Mouse (Mus musculus) neural tube, embryonic 13.5 days (tissue): Measurements from ENCODE around the gene Rdm1. TPM values are rescaled to one million over a fixed set of nuclear protein-coding genes. Genes with fewer than 3 reads are reported as not detected.
A peak's percentile ranks its signal among the peaks of the same experiment; 100 is the strongest.
"Not testable (repeated sequence)": the region's sequence is repeated elsewhere in the genome, so short reads cannot be mapped to it uniquely, and the experiment has no call there.

Experiments
- ATAC-seq: fragments of 200-750 bp; cut with Nextera tagmentation; 2 replicates; pipeline ENCODE4 v1.8.0; 2017; ENCODE audit warnings: low read depth, mild to moderate bottlenecking, moderate TSS enrichment, moderate library complexity
- H3K27ac ChIP-seq: fragments of 300-500 bp; sonication (generic); replicated peaks from 2 replicates; pipeline ENCODE4 v1.5.1; 2015; ENCODE audit warnings: moderate library complexity, mild to moderate bottlenecking, inconsistent platforms
- H3K27me3 ChIP-seq: fragments of 300-500 bp; sonication (generic); 2 replicates; pipeline ENCODE4 v1.6.1; 2015; ENCODE audit warnings: mild to moderate bottlenecking, inconsistent platforms
- H3K36me3 ChIP-seq: fragments of 300-500 bp; sonication (generic); 2 replicates; pipeline ENCODE4 v1.6.1; 2015; ENCODE audit warnings: mild to moderate bottlenecking, inconsistent platforms
- H3K4me1 ChIP-seq: fragments of 300-500 bp; sonication (generic); replicated peaks from 2 replicates; pipeline ENCODE4 v1.6.1; 2015; ENCODE audit warnings: inconsistent platforms
- H3K4me2 ChIP-seq: fragments of 300-500 bp; sonication (generic); 2 replicates; pipeline ENCODE4 v1.6.1; 2015; ENCODE audit warnings: inconsistent platforms, mild to moderate bottlenecking, moderate library complexity
- H3K4me3 ChIP-seq: fragments of 300-500 bp; sonication (generic); 2 replicates; pipeline ENCODE4 v1.5.1; 2015; ENCODE audit warnings: mild to moderate bottlenecking, inconsistent platforms
- H3K9ac ChIP-seq: fragments of 300-500 bp; sonication (generic); 2 replicates; pipeline ENCODE4 v1.6.1; 2015; ENCODE audit warnings: moderate library complexity, mild to moderate bottlenecking, inconsistent platforms
- H3K9me3 ChIP-seq: fragments of 300-500 bp; sonication (generic); 2 replicates; pipeline ENCODE4 v1.6.1; 2016; ENCODE audit warnings: inconsistent platforms
- WGBS: fragments of 180-500 bp; shearing (Covaris S2); methylation state at CpG from one replicate; pipeline ENCODE4 v1.1.7; 2015; 5-methylcytosine and 5-hydroxymethylcytosine counted together
- polyA plus RNA-seq: library from polyadenylated mRNA; unstranded; fragments of >200 nt; fragmentation: Nextera tagmentation; extraction: Ambion mirVana; gene quantifications from 2 replicates; pipeline ENCODE4 v1.2.1, GENCODE M21; 2015

Rdm1 gene
- polyA plus RNA-seq, 1 experiment from 2014 or later: 16.4 TPM

DNA sequence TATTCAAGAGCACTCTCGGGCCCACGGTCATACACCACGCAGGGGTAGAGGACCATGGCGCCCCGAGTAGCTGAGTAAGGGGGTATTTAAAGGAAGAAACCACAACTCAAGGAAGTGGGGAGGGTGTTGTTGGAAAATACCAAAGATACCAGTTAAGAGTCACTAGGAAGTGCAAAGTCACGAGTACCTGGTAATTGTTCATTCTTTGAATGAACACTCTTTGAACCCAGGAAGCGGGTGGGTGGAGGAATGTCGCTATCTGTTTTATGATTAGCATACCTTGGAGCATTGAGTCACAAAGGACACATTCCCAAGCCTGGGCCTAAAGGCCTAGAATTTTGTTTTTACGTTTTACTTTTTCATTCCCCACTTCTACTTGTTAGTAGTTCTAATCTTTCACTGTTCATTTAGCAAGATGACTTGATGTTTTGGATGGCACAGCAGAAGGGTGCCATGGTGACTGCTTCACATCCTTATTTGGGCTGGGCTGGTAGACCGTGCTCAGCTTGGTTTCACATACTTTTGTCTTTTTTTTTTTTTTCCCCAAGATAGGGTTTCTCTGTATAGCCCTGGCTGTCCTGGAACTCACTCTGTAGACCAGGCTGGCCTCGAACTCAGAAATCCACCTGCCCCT lies 6.9 kb upstream of the Rdm1 start:
- H3K9me3 ChIP-seq, H3K27ac ChIP-seq, H3K36me3 ChIP-seq, H3K9ac ChIP-seq, H3K4me3 ChIP-seq, H3K4me2 ChIP-seq, H3K27me3 ChIP-seq, ATAC-seq: not testable (repeated sequence)
- peaks cover 17% of the 10 kb centered on the region for H3K4me1 ChIP-seq
- WGBS: 87% methylated on average over 11 of the region's 11 CpGs

- H3K36me3 ChIP-seq: no peaks in the 10 kb centered on the region
- 4% methylated on average over 8 of the region's 8 CpGs for WGBS
- peak overlapping the region; percentile 94 for H3K4me2 ChIP-seq
- peak overlapping the region; percentile 89 for H3K27ac ChIP-seq
- no peaks in the 10 kb centered on the region for H3K27me3 ChIP-seq
- H3K4me3 ChIP-seq: peak overlapping the region; percentile 37
- H3K4me1 ChIP-seq: peaks cover 19% of the 10 kb centered on the region
- peak; percentile 45 for ATAC-seq
- peak overlapping the region; percentile 69 for H3K9ac ChIP-seq
- no peaks in the 10 kb centered on the region for H3K9me3 ChIP-seq
Measured at GRCm38 (mm10) chr11:101626649-101626994, 373 bp upstream of the Rdm1 start.

- Histone ChIP-seq H3K9me3 (no peaks in the 10 kb centered on the region), H3K4me2 (peak overlapping the region; percentile 94), H3K27ac (peak overlapping the region; percentile 90), H3K4me3 (peak overlapping the region; percentile 59), H3K9ac (peak overlapping the region; percentile 73), H3K4me1 (peaks cover 19% of the 10 kb centered on the region), H3K36me3 (peaks cover 2% of the 10 kb centered on the region; the same call in 1 of the 2 replicates), H3K27me3 (no peaks in the 10 kb centered on the region)
- 0 out of 2 replicates have a peak, but pooled peaks have one; percentile 9 for ATAC-seq
- WGBS: under 1% methylated on average over 33 of the region's 33 CpGs
Measured at GRCm38 (mm10) chr11:101627857-101628559, 1.0 kb downstream of the Rdm1 start.

DNA sequence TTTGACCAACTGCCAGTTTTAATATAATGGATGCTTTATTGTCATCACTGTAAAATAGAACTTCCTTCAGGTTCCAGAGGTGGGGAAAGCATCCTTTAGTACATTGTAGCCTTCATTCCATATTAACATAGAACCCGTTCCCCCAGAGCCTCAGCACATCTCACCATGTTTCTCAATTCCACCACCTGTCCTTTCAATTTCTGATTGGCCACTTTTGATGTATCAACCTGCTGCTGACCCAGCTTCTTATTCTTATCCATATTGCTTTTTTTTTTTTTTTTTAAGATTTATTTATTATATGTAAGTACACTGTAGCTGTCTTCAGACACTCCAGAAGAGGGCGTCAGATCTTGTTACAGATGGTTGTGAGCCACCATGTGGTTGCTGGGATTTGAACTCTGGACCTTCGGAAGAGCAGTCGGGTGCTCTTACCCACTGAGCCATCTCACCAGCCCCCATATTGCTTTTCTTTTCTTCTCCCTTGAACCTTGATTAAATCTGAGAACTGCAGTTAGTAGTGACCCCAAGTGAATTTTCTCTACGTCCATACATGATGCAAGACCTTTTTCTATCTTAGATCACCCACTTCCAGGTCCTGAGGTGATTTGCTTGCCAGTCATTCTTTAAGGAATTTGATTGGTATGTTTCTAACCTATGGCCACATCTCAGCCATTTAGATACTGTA lies 1.9 kb downstream of the Rdm1 start:
- WGBS: 68% methylated on average over 4 of the region's 5 CpGs
- H3K27ac ChIP-seq, H3K27me3 ChIP-seq, ATAC-seq, H3K36me3 ChIP-seq, H3K9me3 ChIP-seq, H3K9ac ChIP-seq: not testable (repeated sequence)
- Histone ChIP-seq H3K4me3 (peak overlapping the region; percentile 59), H3K4me2 (peak overlapping the region; percentile 94), H3K4me1 (peaks cover 19% of the 10 kb centered on the region)

- Histone ChIP-seq H3K9ac (no peak overlapping the region), H3K9me3 (no peaks in the 10 kb centered on the region), H3K4me2 (no peak overlapping the region), H3K4me3 (no peak overlapping the region), H3K4me1 (no peaks in the 10 kb centered on the region), H3K27me3 (no peaks in the 10 kb centered on the region), H3K36me3 (peaks cover 8% of the 10 kb centered on the region; the same call in 1 of the 2 replicates), H3K27ac (no peak overlapping the region)
- ATAC-seq: no peak
- 83% methylated on average over 10 of the region's 10 CpGs for WGBS
Measured at GRCm38 (mm10) chr11:101635660-101636059, 8.7 kb downstream of the Rdm1 start.

GRCm38 (mm10) chr11:101639761-101640160 lies 12.8 kb downstream of the Rdm1 start:
- ATAC-seq: no peak

GRCm38 (mm10) chr11:101640857-101641709 lies 14.1 kb downstream of the Rdm1 start:
- H3K27me3 ChIP-seq, H3K9me3 ChIP-seq, H3K4me1 ChIP-seq, H3K36me3 ChIP-seq: not testable (repeated sequence)
- WGBS: 4% methylated on average over 53 of the region's 53 CpGs
- Histone ChIP-seq H3K27ac (peak overlapping the region; percentile 87), H3K4me3 (peak overlapping the region; percentile 36), H3K4me2 (peak overlapping the region; percentile 54), H3K9ac (peak overlapping the region; percentile 59)
- peak; percentile 78 for ATAC-seq

More at GRCm38 (mm10) chr11:101639761-101640160, 12.8 kb downstream of the Rdm1 start:
- 90% methylated on average over 4 of the region's 4 CpGs for WGBS
- Histone ChIP-seq H3K9me3 (no peaks in the 10 kb centered on the region), H3K4me3 (no peak overlapping the region), H3K4me2 (no peak overlapping the region), H3K4me1 (peaks cover 3% of the 10 kb centered on the region; the same call in 1 of the 2 replicates), H3K27ac (no peak overlapping the region), H3K27me3 (no peaks in the 10 kb centered on the region), H3K36me3 (peaks cover under 1% of the 10 kb centered on the region; the same call in 1 of the 2 replicates), H3K9ac (no peak overlapping the region)

GRCm38 (mm10) chr11:101641710-101642642 lies 15.0 kb downstream of the Rdm1 start:
- not testable (repeated sequence) for H3K27me3 ChIP-seq, H3K36me3 ChIP-seq, H3K4me3 ChIP-seq, H3K9me3 ChIP-seq, H3K4me1 ChIP-seq
- WGBS: 7% methylated on average over 14 of the region's 26 CpGs
- peak; percentile 75 for ATAC-seq
- Histone ChIP-seq H3K27ac (peak overlapping the region; percentile 87), H3K9ac (peak overlapping the region; percentile 59), H3K4me2 (peak overlapping the region; percentile 54)

GRCm38 (mm10) chr11:101642931-101643330 lies 15.9 kb downstream of the Rdm1 start:
- no peak overlapping the region for H3K4me2 ChIP-seq
- 0 out of 2 replicates have a peak overlapping the region, but pooled peaks have one; percentile 23 for H3K27ac ChIP-seq
- no peak for ATAC-seq
- no peaks in the 10 kb centered on the region for H3K9me3 ChIP-seq
- H3K9ac ChIP-seq: no peak overlapping the region
- H3K36me3 ChIP-seq: no peaks in the 10 kb centered on the region
- 60% methylated on average over 5 of the region's 5 CpGs for WGBS
- peaks cover 3% of the 10 kb centered on the region; the same call in 1 of the 2 replicates for H3K4me1 ChIP-seq
- no peaks in the 10 kb centered on the region for H3K27me3 ChIP-seq
- no peak overlapping the region for H3K4me3 ChIP-seq

DNA sequence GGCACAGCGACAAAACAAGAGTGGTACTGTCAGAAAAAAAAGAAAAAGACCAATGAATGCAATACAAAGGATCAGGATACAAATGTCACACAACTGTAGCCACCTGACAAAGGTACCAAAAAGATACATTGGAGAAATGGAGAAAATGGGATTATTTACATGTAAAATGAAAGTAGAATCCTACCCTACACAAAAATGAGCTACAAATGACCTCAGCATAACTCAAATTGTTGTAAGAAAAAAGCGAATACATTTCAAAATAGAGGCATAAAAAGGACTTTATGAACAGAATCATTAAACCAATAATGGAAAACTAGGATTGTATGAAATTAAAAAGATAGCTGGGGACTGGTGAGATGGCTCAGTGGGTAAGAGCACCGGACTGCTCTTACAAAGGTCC lies 17.6 kb downstream of the Rdm1 start:
- H3K4me2 ChIP-seq: no peak overlapping the region
- H3K9me3 ChIP-seq: no peaks in the 10 kb centered on the region
- 60% methylated on average over 3 of the region's 3 CpGs for WGBS
- peaks cover 3% of the 10 kb centered on the region; the same call in 1 of the 2 replicates for H3K4me1 ChIP-seq
- H3K27me3 ChIP-seq: no peaks in the 10 kb centered on the region
- H3K27ac ChIP-seq: no peak overlapping the region
- ATAC-seq: no peak
- H3K9ac ChIP-seq: no peak overlapping the region
- no peaks in the 10 kb centered on the region for H3K36me3 ChIP-seq
- H3K4me3 ChIP-seq: no peak overlapping the region

- H3K4me3 ChIP-seq, H3K9me3 ChIP-seq, H3K27me3 ChIP-seq, H3K4me1 ChIP-seq, H3K4me2 ChIP-seq, H3K9ac ChIP-seq, ATAC-seq, H3K36me3 ChIP-seq: not testable (repeated sequence)
- peak overlapping the region; percentile 65 for H3K27ac ChIP-seq
- WGBS: 4% methylated on average over 4 of the region's 4 CpGs
Measured at GRCm38 (mm10) chr11:101645043-101645410, 18.0 kb downstream of the Rdm1 start.
